Mouse (Mus musculus) retina, adult 2 months (tissue): ENCODE data around the gene Hagh.
A peak's percentile ranks its signal among the peaks of the same experiment; 100 is the strongest.

Source experiments
- DNase-seq: peaks from one replicate; pipeline ENCODE4 v3.0.0-alpha.2; 2012; ENCODE audit warnings: low read depth, low spot score

The Hagh gene

DNA sequence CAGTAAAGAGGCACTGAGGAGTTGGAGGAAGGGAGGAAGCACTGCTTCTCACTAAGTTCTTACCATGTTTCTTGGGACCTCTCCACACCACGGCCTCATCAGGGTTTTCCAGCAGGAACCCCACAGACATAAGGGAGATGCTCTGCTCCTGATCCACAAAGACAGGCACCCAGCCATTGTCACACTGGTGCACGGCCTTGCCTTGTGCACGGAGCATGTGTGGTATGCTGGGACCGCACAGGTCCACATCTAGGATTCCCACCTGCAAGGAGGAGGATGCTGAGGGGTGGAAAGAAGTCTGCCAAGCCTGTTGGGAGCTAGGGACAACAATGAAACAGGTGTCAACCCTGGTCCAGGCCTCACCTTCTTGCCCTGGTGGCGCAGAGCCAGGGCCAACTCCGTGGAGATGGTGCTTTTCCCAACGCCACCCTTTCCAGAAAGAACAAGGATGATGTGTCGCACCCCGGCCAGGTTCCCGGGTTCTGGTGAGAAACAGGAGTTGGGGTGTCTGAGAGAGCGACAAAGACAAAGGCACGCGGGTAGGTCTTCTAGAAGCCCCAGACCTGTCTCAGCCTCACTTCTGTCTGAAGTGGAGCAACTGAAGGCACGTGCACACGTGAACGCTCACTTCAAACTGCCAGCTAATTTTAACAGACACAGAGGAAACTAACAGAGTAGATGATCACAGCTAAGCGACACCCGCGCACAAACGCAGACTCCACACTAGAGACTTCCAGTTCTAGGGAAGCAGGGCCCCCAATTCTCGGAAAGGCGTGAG, 45.6 kb downstream of the Hagh start:
- DNase-seq = no peak

DNA sequence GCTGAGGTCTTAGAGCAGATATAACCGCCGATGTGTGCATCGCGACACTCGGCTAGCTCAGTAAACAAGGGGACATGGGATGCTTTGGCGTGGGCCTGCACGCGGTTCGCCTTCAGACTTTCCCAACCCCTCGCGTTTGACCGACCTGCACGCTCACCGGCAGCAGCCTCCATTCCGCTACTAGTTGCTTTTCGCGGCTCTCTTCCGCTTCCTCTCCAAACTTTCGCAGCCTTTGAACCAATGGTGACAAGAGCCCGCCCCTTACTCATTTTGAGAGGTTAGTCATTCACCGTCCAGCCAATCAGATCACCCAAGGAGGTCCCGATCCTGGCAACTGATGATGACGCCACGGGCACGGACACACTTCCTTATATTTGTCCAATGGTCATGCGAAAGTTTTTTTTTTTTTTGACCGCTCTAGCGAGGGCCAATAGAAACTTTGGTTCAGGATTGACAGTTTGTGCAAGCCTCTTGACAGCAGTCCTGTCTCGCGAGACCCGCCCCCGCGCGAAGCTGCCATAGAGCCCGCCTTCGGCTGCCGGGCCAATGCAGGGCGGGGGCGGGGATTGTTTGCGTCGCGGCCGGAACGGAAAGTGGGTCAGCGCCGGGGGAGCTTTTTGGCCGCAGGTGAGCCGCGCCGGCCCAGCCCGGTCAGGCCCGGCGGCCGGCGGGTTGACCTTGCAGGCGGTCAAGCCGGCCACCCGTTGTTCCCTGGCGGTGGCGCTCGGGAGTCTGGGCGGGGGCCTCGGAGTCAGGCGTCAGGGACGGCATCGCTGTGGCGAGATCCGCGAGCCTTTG, 46.4 kb downstream of the Hagh start, which contains the start of the genes Nubp2 and Spsb3:
Gene Nubp2, minus strand, starts transcription at position 216 of the 798 bp plus-strand sequence.
Gene Spsb3, plus strand, starts transcription at position 510 of the 798 bp plus-strand sequence.
- peak; percentile 99 for DNase-seq

DNA sequence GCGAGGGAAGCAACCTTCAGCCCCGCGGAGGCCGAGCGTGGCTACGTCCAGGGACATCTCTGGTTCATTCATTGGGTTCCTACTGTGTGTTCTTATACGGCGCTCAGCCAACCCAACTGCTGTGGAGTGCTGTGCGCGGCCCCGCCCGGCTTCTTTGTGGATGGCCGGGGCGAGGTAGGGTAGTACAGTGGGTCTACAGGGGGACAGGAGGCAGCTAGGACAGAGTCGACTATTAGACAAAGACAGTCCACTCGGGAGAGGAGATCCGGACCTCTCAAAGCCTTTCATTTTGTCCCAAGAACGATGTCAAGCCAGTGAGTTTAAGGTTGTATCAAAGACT, 47.0 kb downstream of the Hagh start:
- no peak for DNase-seq

DNA sequence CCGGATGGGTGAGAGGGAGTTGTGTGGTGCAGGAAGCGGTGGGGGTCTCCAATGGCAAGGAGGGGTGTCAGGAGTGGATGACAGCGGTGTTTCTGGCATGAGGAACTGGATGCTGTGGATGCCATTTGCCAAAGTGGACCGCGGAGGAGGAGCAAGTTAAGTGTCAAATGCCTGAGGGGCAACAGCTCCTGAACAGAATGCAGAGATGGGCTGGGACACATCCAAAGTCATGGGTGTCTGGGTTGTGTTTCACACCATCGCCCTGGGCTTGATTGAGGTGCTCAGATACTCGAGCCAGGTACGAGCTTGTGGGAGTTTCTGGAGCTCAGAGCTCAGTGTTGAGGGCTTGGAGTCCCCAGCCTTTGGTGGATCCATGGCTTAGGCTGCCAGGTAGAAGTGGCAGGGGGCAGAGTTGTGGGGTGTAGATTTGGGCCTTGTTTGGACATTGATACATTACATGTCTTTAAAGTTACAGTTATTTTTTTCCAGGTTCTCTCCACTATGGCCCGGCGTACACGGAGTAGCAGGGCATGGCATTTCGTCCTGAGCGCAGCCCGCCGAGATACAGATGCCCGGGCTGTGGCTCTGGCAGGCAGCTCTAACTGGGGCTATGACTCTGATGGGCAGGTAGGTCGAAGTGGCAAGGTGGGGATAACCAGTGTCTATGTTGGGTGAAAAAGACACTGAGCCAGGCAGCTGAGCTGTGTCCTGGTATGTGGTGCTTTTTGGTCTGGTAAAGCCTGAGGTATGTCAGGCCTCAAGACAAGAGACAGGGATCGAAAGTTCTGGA, 47.5 kb downstream of the Hagh start:
- DNase-seq = no peak

DNA sequence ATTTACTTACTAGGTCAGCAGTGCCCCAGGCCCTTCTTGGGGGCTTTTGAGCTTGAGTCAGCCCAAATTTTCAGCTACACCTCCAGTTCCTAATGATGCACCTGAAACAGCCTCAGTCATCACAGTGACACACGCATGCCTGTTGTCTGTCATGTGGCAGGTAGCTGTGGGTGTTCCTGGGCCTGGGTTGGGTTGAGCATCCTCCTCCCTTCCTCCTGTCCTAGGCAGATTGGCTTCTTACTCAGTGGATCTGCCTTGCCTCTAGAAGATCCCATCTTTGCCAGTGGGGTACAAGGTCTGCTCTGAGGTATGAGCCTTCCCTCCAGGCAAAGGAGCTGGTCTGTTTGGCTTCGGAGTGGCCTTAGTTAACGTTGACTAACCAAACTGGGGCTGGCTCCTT, 48.9 kb downstream of the Hagh start:
- DNase-seq = no peak

DNA sequence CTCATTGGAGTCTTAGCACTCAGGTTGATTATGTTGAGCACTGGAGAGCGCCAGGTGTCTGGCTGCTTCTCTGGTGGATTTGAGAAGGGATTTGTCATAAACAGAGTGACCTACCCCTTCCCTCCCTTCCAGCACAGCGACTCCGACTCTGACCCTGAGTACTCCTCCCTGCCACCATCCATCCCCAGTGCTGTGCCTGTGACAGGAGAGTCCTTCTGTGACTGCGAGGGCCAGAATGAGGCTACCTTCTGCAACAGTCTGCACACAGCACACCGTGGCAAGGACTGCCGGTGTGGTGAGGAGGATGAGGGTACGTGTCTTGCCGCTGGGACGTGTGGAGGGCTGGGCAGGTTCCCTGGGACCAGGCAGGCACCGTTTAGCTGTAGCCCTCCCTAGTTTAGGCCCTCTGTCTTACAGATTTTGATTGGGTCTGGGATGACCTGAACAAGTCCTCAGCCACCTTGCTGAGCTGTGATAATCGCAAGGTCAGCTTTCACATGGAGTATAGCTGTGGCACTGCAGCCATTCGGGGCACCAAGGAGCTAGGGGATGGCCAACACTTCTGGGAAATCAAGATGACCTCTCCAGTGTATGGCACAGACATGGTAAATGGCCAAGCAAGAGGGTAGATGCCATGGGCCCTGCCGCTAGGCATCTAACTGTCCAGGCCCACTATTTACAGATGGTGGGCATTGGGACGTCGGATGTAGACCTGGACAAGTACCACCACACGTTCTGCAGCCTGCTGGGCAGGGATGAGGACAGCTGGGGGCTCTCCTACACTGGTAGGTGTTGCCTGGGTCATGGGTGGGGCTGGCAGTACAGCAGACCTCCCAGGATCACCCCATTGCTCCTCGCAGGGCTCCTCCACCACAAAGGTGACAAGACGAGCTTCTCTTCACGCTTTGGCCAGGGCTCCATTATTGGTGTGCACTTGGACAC, 50.5 kb downstream of the Hagh start:
- no peak for DNase-seq

DNA sequence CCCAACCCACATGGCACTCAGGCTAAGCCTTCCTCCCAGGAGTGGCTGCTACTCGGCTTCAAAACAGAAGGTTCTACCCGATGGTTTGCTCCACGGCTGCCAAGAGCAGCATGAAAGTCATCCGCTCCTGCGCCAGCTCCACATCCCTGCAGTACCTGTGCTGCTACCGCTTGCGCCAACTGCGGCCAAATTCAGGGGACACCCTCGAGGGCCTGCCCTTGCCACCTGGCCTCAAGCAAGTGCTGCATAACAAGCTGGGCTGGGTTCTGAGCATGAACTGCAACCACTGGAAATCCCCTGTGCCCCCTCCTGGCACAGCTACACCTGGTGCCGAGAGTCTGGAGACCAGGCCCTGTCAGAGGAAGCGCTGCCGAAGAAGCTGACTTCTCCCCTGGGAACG, 51.4 kb downstream of the Hagh start:
- DNase-seq = no peak

DNA sequence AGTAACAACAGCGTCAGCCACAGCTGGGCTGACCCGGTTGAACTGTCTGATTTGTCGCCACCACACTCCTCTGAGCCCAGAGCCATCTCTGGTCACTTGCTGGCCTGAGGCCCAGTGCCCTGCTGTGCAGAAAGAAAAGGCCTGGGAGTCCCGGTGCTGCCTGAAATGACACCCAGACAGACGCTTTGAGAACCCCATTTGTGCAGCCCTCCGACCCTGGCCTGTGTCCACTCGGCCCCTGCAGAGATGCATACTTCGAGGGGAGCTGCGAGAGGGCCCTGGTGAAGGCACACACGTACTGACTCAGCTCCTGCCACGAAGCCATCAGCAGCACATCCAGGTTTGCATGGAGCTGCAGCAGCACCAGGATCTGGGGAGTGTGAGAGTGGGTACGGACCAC, 52.8 kb downstream of the Hagh start:
- no peak for DNase-seq

DNA sequence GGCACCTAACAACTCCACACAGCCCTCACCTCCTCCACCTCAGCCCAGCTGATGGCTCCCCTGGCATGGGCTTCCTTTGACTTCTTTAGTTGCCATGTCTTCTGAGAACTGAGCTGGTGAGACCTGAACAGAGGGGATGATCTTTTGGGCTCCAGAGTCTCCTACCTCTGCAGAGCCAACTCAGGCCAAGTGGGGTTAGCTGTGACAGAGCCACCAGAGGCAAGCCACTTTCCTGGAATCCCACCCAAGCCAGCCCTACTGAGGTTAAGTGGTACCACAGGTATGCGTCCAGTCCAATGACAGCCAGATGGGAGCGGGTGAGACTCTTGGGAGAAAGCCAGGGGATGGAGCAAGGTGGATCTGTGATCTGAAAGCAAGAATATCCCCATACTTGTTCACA, 53.3 kb downstream of the Hagh start:
- no peak for DNase-seq

DNA sequence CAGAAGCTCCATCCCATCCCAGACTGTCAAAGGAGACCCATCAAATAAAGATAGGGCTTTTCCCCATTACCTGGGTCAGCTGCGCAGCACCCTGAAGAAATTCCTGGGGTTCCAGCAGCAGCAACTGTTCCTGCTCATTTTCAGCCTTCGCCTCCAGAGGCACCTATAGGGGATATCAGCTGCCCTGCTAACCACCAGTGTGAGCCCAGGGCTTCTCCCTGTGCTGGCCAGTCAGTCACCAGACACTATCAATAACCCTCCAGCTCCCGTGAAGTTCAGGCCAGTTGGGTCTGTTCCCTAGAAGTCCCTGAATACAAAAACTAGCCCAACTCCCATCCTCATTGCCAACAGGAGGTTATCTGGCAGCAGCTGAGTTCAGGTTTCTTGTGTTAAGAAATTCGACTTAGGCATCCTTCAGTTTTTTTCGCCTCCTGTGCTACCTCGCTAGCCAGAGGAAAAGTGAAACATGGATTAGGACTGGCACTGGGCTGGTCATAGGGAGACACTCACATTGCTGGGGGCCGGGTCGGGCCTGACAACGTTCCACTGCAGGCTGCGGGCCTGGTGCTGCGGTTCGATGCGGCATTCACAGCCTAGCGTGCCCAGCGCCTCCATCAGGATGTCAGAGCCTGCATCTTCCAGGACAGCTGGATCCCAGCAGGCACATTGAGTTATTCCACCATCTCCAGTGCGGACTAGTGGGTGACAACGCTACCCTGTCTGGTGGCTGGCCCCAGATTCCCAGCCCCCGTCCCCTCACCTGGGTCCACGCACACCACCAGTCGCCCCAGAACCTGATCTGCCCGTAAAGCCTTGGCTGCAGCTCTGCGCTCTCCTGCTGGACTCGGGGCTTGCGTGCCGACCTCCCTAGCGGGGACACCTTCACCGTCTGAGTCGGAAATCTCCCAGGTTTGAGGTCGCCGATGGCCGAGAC, 54.4 kb downstream of the Hagh start:
- no peak for DNase-seq

DNA sequence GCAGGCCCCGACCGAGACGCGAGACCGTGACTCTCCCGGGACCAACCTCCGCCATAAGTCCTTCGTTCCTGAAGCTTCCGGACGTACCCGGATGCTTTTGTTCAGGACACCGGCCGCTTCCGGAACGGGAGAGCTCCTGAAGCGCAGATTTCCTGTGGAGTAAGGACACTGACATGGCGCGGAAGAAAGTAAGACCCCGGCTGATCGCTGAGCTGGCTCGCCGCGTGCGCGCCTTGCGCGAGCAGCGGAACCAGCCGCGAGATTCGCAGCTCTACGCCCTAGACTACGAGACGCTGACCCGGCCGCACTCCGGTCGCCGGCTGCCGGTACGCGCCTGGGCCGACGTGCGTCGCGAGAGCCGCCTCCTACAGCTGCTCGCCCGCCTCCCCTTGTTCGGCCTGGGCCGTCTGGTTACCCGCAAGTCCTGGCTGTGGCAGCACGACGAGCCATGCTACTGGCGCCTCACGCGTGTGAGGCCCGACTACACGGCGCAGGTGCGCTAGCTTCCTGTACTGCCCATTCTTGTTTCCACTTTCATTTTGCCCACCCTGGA, 55.1 kb downstream of the Hagh start, which contains the start of the genes Eme2 and Mrps34:
Gene Eme2, minus strand, starts transcription at position 93 of the 553 bp plus-strand sequence.
Gene Mrps34, plus strand, starts transcription at position 122 of the 553 bp plus-strand sequence.
- DNase-seq = peak; percentile 80

DNA sequence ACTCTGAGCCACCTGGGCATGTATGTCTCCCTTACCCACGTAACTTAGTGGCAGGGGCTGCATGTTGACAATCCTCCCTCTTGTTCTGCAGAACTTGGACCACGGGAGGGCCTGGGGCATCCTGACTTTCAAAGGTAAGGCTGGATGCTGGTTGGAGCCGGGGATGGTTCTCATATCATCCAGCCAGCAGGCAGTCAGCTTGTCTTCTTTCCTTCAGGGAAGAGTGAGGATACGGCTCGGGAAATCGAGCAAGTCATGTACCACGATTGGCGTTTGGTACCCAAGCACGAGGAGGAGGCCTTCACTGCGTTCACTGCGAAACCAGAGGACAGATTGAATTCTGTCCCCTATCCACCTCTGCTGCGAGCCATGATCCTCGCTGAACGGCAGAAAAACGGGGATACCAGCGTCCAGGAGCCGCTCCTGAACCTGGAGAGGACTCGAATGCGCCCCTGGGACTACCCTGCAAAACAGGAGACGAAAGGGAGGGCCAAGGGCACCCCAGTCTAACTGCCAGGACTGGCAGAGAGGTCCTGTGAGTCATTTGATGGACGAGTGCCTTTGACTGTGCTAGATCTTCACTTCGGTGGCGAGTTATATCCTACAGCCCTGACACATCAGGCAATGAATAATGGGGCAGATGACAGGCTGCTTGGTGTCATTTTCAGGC, 55.8 kb downstream of the Hagh start:
- no peak for DNase-seq

DNA sequence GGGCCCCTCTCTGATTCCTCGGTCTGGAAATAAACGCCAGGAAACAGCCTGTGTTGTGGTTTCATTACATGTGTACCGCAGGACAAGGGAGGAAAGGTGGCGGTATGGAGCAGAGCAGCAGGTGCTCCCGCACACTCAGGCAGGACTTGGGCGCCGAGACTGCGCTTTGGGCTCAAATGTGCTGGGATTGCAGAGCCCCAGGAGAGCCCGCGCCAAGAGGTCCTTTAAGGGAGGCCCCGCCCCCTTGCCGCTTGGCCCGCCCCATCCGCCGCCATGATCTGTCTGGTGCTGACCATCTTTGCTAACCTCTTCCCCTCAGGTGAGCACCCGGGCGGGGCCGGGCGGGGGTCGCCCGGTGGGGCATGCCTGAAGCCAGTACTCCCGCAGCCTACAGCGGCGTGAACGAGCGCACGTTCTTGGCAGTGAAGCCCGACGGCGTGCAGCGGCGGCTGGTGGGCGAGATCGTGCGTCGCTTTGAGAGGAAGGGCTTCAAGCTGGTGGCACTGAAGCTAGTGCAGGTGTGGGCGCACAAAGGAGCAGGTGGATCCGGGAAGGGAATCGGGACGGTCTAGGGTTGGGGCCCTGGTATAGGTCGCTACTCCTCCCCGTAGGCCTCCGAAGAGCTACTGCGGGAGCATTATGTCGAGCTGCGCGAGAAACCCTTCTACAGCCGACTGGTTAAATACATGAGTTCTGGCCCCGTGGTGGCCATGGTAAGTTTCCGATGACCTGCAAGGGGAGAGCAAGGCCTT, 56.5 kb downstream of the Hagh start, which contains the start of gene Nme3:
Gene Nme3, plus strand, starts transcription at position 260 of the 752 bp plus-strand sequence.
- peak; percentile 42 for DNase-seq

DNA sequence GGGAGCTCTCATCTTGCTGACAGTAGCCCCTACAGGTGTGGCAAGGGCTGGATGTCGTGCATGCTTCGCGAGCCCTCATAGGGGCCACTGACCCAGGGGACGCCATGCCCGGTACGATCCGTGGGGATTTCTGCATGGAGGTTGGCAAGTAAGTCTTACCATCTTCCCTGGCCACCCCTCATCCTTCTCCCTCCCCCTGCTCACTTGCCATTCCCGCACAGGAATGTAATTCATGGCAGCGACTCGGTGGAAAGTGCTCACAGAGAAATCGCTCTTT, 57.0 kb downstream of the Hagh start:
- DNase-seq = no peak

DNA sequence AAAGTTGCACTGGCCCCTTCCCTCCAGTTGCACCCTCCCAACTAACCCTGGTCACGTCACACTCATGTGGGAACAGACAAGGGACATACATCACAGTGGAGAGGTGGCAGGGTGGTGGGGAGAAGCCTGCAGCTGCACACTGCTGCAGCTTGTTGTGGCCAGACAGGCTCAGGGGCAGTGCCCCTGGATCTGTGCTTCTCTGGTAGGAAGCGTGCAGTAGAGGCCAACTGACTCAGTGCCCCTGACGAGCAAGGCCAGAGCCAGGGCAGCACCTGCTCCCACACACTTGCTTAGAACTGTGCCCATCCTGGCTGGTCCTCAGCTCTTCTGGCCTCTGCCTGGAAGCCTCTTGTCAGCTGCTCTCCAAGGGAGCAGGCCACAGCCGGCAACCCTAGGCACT, 57.7 kb downstream of the Hagh start:
- no peak for DNase-seq

DNA sequence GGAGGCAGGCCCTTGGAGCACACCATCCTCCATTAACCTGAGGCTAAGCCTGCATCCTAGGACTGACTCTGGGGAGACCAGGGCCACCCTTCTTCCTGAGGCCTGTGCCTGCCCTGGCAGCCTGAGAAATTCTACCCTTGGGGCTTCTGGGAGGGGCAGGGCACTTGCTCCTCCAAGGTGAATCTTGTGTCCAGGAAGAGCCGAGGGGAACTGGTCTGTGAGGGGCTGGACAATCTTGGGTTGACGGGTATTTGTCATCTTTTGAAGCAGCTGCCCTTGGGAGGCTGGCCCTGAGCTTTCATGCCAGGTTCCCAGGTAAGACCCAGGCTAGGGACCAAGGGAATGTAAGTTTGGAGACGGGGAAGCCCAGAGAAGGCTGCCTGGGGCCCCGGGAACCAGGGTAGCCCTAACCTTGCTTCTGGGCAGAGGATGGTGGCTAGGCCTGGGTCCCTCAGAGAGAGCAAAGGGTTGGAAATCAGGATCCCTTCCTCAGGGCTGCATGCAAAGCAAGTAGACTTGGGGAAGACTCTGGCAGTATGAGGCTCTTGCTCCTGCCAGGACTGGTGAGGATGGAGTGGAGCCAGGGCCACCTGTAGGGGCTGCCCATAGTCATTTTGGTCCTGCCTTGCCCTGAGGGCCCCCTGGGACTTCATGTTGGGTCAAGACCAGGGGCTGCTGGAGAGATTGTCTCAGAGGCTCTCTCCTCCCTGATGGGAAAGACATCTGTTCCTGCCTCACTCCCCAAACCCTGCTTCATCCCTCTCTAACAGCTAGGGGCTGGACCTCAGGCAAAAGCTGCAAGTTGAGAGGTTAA, 58.3 kb downstream of the Hagh start:
- DNase-seq = no peak

DNA sequence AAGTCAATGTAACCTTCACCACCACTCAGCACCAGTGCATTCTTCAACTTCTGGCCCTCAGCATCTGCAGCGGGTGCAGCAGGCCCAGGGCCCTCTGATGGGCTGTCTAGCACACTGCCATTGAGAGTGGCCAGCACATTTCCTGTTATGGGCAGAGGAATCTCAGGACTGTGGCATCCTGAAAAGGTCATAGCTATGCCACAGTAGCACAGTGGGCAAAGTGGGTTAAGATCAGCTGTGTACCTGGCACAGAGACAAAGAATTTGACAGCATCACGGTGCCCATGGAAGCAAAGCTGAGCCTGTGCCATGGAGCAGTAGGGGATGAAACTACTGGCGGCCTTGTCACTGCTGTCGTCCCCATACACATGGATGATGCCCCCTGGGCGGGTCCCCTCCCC, 59.2 kb downstream of the Hagh start:
- no peak for DNase-seq
